Mouse (Mus musculus) heart, adult 9 months (tissue): ENCODE results near the gene Azi2.

Source experiments
- DNase-seq, 2 experiments: peaks; one replicate each; pipeline ENCODE4 v3.0.0; 2022; ENCODE audit warnings: low spot score in 2 of 2

Gene Azi2

GRCm38 (mm10) chr9:118040218-118041021 is at the start of gene Azi2:
Azi2 (plus strand) TSS chr9:118040499.
- peak; percentile 95 to 98 for DNase-seq

DNA sequence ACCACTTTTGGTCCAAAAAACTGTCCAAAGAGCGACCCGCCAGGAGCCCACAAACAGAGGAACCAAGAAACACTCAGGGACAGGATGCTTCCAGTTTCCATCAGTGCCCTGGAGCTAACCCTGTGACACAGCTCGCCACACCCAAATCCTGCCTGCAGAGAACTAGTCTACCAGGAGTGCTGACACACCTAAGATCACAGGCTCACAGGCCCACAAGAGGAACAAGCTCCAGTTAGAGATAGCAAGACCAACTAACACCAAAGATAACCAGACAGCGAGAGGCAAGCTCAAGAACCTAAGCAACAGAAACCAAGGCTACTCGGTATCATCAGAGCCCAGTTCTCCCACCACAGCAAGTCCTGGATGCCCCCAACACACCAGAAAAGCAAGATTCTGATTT is 43.7 kb upstream of the Azi2 start:
- no peak for DNase-seq

DNA sequence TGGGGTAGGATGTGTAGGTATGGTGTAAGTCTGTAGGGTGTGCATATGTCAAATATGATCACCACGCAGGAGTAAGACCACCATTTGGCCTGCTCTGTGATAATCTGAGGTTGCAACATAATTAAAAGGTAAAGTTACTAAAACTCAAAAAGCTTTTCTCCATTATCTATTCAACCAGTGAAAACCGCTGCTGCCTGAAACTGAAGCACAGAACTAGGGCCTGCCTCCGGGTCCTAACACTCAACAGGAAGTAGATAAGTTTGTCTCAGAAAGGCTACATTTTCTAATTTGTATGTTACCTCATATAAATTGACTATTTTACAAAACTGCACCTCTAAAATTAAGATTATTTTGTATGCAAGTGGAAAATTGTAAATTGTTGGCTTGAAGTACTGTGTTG is 38.8 kb upstream of the Azi2 start:
- no peak for DNase-seq

GRCm38 (mm10) chr9:118003218-118003886 is 36.9 kb upstream of the Azi2 start:
- DNase-seq = no peak

DNA sequence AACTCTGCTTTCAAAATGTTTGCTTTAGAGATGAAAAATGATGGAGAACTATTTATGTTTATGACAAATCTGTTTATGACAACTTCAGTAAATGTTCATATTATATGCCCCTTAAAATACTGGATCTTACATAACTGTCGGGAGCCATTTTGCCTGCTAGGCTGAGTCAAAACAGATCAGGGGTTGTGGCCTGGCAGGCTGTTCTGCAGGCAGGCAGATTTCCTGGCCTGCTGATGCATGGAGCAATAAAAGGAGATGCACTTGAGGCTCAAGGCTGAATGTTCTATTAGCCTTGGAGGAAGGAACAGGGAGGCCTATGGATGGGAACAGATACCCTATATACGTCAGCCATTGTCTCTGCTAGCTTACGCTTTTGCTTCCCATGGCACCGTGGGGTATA is 36.4 kb upstream of the Azi2 start:
- no peak for DNase-seq

- DNase-seq = no peak
These were observed 27.4 kb upstream of the Azi2 start for GRCm38 (mm10) chr9:118012928-118013327.

DNA sequence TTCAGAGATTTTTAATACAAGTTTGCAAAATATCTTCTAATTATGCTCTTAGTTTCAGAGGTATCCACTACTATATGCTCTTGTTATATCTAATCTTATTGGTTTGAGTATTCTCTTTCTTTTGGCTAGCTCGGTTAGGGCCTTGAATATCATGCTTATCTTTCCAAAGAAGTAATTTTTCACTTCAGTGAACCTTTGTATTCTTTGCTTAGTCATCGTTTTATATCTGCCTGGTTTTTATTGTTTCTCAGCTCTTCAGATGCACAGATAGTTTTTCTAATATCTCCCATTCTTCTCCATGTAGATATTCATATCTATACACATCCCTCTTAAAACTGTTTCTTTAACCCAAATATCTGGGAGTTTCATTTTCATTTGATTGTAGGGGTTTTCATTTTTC is 15.3 kb upstream of the Azi2 start:
- DNase-seq = no peak

- DNase-seq = no peak
These were observed 10.8 kb upstream of the Azi2 start for GRCm38 (mm10) chr9:118029490-118029889.

DNA sequence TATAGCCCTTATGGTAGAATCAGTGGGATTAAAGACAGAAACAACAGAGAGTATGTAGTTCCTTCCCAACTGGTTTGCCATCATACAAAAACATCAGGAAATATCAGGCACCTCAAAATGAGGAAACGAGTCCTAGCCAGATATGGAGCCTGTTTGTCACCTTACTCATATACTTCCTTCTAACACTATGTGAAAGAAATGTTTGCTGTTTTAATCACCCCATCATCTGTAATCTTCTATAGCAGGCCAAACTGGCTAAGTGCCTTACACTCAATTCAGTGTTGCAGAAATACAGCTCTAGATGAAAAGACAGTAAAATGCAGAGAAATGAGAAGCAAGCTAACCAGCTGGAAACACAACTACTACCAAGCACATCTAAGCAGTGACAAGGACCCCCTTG is 10.0 kb upstream of the Azi2 start:
- no peak for DNase-seq

DNA sequence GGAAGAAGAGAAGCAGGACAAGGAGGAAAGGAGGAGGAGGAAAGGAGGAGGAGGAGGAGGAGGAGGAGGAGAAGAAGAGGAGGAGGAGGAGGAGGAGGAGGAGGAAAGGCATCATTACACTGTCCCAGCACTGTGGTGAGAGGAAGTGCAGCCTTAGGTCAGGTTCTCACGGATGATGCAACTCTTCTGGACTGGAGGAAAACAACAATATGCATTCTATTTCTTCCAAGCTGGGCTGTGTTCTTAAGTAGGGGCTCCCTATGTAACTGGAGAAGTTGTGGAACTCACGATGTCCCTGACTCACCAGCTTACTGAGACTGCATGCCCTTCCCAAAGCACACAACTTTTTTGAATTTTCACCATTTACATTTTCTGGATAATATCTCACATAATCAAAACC is 8.6 kb upstream of the Azi2 start:
- DNase-seq = no peak

DNA sequence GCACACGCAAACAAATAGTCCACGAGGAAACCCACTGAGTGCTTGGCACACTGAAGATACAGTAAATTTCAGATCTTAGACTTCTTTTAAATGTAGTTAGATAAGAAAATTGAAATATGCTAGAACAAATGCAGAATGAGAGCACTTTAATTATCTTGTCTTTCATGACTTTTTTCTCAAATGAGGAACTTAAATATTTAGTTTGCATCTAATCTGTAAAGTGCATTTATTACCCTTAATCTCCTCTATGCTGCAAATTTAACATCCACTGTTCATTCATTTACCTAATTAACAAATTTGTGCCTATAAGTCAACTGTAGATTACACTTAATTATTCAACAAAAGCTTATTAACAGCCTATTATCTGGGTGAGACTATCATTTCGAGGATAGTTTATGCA is 5.3 kb upstream of the Azi2 start:
- no peak for DNase-seq

DNA sequence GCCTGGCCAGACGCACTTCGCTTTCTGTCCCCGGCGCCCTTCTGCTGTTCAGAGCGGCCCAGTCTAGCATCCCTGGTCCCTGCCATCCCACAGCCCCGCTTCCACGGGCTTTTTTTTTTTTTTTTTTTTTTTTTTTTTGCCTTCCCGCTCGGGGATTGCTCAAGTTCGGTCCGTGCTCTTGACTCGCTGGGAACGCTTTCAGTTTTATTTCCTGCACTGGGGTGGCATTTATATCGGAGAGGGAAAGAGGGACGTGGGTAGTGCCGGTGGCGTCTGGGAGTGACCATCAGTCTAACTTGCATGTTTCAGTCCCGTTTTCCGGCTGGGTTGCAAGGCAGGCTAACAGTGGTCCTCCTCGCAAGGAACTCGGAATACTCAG is 712 bp downstream of the Azi2 start:
- no peak for DNase-seq

- DNase-seq = no peak
These were observed 1.3 kb downstream of the Azi2 start for GRCm38 (mm10) chr9:118041646-118042045.

- no peak for DNase-seq
These were observed 2.4 kb downstream of the Azi2 start for GRCm38 (mm10) chr9:118042738-118043137.

- DNase-seq = no peak
These were observed 3.3 kb downstream of the Azi2 start for GRCm38 (mm10) chr9:118043581-118043980.

GRCm38 (mm10) chr9:118045011-118045533 is 4.8 kb downstream of the Azi2 start:
- no peak for DNase-seq

DNA sequence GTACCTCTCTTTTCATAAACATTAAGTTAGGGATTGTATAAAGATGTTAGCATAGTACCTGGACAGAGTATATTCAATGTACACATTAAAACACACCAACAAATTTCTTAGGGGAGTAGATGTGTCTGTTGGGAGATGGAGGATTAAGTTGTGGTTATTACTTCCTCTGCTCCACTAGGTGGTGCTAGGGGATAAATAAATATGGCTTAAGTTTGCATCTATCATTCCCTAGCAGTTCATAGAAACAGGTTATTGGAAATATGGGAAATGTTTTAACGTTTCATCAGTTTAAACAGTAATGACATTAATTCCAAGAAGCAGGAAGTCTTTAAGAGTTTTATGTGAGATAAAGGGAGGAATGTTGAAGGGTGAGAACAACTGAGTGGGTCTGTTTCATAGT is 13.0 kb downstream of the Azi2 start:
- no peak for DNase-seq

DNA sequence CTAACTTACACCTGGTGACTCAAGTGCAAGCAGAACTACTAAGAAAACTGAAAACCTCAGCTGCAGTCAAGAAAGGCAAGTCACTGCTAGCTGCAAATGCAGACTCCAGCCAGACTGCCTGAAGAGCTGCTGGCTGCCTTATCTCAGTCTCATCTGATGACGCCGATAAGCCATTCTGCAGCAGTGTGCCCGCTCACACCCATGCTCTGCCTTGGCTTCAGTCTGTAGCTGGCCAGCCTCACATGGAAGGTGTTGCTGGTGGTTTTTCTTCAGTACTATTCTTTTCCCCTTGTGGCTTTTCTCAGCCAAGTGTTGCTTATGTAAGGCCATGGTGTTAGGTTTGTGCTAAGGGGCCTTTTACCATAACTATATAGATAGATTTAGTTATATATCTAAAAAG is 18.8 kb downstream of the Azi2 start:
- DNase-seq = no peak

DNA sequence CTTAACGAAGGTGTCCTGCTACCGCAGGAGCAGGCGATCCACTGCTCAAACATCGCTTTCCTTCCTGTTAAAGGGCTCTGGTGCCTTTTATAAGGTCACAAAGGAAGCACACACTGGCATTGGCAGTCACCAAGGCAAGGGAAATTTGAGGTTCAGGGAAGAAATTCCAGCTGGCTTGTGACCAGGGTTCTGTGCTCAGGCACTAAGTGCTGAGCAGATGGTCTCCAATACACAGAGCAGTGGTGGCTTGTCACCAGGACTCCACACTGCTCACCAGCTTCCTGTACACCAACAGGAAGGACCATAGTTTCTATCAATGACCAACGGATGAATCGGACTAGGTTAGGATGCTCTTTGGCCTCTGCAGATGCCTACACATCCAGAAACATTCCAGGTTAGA is 30.1 kb downstream of the Azi2 start:
- DNase-seq = no peak

GRCm38 (mm10) chr9:118071337-118071736 is 31.0 kb downstream of the Azi2 start:
- DNase-seq = no peak

- no peak for DNase-seq
These were observed 31.8 kb downstream of the Azi2 start for GRCm38 (mm10) chr9:118072101-118072500.

DNA sequence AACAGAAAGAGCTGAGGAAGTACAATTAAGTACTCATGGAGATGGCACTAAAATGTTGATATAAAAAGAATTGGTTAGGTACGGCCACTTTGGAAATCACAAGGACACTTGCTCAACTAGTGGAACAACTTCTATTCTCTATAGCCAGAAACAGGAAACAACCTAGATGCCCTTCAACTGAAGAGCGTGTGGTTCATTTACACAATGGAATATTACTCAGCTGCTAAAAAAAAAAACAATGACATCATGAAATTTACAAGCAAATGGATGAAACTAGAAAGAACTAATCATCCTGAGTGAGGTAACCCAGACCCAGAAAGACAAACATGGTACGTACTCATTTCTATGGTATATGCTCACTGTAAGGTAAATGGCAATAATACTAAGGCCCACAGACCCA is 33.1 kb downstream of the Azi2 start:
- no peak for DNase-seq
